Mouse (Mus musculus) gastrocnemius, postnatal 36 days (tissue): ENCODE data around the gene Tmprss3. TPM values are rescaled to one million over a fixed set of nuclear protein-coding genes. Genes with fewer than 3 reads are reported as not detected.

ENCODE experiments used
- DNase-seq, 2 experiments: peaks; one replicate each; pipeline ENCODE4 v3.0.0; 2022
- intact Hi-C: fragments of 180-260 bp; cut with DNase I; formaldehyde crosslinking; loops from one replicate; pipeline ENCODE4 v1.15.1; 2025
- total RNA-seq, 2 experiments: library from RNA; stranded (reverse); gene quantifications; 2 replicates each; pipeline ENCODE4 v1.2.3; 2021

Tmprss3 gene
- total RNA-seq, 2 experiments from 2014 or later, result not detected

DNA sequence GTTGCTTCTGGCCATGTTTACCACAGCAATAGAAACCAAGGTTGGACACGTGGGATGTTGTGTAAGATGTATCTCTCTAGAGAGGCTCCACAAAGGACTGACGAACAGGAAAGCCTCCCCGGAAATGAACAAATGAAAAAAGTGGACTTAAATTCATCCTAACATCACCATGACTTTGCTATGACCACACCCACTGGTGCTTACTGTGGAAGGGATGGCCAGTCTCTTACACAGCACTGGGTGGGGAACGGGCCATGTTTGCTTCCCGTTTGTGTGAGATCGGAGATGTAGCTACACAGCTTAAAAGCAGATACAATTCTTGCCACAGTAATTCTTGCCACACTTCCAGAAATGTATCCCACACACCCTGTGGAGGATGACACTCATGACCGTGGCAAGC, 2.5 kb downstream of the Tmprss3 start:
- intact Hi-C loops, result no loop called here
- DNase-seq, result no peak

DNA sequence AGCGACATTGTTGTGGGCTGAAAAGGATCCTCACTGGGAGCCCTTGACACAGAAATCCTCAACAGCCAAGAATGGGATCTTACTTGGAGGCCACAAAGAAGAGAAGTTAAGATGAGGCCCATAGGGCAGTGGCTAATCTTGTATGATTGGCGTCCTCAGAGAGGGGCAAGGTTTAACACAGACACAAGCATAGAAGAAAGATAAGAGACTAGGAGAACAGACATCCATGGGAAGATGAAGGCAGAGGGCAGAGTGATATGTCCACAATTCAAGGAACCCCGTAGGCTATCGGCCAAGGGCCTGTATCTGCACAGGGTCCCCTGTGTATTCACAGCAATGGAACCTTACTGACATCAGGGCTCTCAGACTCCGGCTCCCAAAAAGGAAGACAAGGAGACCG, 3.6 kb downstream of the Tmprss3 start:
- intact Hi-C loops, result no loop called here
- no peak for DNase-seq

DNA sequence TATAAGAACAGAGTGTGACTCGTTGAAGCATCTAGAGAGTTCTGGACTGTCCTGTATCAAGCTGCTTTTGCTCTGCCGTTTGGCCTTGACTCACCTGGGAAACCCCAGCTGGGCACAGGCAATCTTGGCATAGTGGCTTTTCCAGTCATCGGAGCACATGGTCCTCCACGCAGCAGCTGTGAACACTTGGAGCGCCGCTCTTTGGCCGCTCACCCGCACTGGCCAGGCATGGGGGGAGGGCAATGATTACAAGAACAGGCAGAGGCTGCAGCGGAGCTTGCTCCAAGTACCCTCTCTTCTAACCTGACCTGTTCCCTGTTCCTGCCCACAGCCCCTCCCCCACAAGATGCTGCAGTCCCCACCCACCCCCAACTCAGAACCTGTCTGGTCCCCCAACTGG, 5.4 kb downstream of the Tmprss3 start:
- intact Hi-C loops, result no loop called here
- no peak for DNase-seq

DNA sequence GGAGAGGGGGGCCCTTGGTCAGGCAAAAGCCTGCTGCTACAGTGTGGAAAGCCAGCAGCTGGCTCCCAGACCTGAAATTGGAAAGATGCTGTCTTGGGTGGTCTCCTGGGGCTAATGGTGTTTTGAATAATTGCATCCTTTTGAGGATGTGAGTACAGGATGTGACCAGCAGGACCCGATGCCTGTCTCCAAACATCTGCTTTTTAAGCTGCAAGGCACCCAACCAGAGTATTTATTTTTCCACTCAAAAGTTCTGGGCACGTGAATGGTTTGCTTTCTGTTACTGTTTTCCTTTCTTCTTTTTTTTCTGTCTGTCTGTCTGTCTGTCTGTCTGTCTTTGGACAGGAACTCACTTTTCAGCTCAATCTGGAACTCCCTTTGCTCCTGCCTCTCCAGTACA, 6.1 kb downstream of the Tmprss3 start:
- intact Hi-C loops, result no loop called here
- DNase-seq, result no peak

DNA sequence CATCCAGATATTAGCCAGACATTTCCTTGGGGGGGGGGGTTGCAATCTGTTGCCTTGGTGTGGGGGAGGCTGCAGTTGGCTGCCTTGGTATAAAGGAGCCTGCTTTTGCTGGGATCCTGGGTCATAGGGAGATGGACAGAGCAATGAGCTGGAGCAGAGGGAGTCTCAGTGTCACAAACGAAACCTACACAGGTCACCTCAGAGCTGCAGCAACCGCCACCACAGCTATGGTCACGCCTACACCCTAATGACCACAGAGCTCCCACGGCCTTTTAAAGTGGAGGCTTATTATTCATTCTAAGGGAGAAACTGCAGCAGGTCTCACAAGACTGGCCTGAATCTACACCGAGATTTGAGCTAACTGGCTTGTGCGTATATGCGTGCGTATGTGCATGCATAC, 7.0 kb downstream of the Tmprss3 start:
- intact Hi-C loops, result no loop called here
- no peak for DNase-seq

DNA sequence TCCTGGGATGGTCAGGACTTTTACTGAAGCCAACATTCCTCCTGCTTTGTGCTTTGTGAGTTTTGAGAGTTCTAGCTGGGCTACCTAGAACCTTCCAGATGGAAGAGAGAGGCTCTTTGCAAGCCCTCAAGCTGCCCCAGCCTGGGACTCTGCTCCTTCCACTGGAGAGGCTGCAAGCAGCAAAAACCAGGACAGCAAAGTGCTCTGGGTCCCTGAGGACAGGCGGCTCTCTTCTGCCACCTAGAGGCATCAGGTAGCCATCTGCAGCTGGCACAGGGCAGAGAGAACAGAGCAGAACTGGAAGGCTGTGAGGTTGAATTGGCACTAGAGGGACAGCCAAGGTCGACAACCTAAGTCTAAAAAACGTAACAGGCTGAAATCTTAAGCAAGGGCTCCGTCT, 11.4 kb downstream of the Tmprss3 start:
- DNase-seq, result peak; percentile 38 to 48
- intact Hi-C loops, result loop anchor here (1.0 to 5.0 kb wide), 3 partner anchors 49 to 175 kb away; no protein-coding TSS in a partner anchor

DNA sequence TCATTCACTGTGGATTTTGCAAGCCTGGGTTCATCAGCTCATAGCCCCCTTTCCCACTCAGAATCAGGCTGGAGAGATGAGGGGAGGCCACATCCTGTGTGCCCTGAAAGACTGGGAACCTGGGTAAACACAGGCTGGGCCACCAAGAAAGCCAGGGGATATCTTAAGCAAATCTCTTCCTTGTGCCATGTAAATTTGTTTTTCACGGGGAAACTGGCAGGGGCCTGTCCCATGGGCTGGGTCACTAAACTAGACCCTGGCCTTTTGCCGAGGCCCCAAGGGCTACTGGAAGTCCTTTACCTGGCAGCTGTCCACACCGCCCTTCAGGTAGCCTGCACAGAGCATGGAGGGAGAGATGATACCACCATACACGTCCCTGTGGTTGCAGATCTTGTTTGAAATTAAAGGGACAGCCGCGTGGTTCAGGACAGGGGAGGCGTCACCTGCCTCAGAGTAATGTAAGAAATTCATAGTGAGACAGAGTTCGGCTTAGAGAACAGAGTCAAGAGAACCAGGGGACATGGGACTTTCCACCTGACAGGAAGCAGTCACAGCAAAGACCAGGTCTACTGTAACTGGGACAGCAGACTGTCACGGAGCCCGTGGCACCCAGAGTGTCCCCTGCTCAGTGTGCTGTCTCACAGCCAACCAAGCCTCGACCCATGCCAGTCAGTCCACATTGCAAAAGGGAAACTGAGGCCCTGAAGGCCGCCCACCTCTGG, 14.3 kb downstream of the Tmprss3 start:
- DNase-seq, result no peak
- intact Hi-C loops, result no loop called here

DNA sequence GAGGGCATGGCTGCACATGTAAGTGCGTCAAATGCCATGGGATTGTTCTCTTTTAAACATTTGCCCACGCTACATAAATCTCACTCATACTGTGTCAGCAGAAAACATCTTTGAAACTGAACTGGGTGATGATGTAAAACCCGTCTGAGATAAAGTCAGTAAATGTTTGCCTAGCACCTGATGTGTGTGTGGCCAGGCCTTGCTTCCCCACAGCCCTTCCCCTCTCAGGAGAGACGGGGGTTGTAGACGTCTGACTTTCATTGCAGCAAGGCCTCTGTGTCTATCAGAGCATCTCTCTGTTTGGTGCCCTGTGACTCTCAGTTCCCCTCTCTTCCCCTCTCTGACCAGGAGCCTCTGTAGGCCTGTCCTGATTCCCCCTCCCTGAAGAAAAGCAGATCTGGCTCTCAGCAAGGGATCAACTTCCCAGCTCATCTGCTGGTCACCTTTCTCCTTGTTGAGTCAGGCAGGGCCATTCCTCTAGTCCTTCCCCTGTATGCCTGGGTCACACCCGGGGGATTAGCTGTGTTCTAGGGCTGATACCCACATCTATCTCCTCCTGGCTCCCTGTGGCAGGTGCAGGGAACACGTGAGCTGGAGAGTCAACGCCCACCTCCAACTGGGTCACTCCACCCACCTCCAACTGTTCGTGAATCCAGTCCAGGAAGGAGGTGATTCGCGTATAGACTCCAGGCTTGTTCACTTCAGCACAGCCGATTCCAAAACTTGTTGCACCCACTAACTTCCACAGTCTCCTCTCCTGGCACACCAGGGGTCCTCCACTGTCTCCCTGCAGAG, 15.4 kb downstream of the Tmprss3 start:
- intact Hi-C loops, result no loop called here

DNA sequence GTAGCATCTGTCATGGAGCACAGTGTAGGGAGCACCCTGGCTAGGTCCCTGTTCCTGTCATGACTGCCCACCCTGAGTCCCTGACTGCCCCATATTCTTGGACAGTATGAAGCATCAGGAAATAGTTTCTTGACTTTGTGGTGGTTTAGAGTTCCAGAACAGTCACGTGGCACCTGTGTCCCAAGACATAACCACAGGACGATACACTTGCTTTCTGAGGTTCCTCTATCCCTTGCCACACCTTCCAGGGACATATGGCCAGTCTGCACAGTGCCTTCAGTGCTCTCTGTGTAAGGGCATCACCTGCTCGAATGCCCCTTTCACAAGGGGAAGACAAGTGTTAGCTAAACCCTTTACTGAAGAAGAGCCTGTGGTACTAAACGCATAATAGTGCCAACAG, 17.3 kb downstream of the Tmprss3 start:
- no peak for DNase-seq
- intact Hi-C loops, result no loop called here

More for the DNA sequence above, 15.4 kb downstream of the Tmprss3 start:
- DNase-seq, result no peak

DNA sequence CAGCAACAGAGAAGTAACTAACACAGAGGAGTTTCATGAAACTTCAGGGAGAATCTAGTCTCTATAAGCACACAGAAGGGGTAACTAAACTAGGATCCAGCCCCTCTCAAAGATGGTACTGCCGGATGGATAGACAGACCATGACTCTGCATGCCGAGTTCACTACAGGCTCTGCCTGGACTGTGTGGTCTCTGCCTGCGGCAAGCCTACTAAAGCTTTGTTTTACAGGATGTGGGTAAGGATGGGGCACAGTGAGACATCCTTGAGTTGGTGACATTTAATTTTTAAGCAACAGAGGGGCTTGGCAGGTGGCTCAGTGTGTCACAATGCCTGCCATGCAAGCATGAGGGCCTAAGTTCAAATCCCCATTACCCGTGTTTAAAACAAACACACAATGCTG, 22.5 kb downstream of the Tmprss3 start:
- no peak for DNase-seq
- intact Hi-C loops, result no loop called here

DNA sequence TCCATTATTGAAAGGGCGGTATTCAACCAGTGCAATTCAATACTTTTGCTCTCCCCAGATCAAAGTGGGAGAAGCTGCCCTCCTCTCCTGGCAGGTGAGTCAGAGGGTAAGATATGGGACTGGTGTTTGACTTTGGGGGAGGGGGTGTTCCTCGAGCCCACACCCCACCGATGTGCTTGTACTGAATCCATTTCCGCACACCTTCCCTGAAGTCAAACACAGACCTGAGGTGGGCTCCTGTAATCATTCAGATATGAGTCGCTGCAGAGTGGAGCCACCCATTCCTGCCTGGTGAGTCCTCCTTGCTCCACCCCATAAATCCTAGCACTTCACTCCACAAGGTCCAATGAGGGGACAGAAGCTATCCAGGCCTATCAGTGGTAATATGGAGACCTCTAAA, 29.0 kb downstream of the Tmprss3 start:
- intact Hi-C loops, result no loop called here
- DNase-seq, result no peak

DNA sequence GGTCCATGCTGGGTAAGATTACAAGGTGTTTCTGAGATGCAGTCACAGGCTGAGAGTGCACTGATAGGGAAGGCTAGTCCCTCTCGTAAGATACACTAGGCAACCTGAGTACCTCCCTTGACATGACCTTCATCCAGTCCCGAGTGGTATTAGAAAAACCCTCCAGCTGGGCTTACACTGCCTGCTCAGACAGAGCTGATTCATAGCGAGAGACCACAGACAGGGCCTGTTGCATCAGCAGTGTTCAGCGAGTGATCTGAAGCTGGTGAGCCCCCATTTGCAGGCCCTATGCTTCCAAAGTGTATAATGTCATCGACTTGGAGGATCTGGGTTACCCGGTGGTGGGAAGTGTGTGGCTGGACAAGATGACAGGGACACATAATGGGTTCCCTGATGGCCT, 33.6 kb downstream of the Tmprss3 start, which contains the start of gene Tff1:
TSS of gene Tff1 (minus strand) at position 151 of the 400 bp plus-strand sequence.
- intact Hi-C loops, result no loop called here

DNA sequence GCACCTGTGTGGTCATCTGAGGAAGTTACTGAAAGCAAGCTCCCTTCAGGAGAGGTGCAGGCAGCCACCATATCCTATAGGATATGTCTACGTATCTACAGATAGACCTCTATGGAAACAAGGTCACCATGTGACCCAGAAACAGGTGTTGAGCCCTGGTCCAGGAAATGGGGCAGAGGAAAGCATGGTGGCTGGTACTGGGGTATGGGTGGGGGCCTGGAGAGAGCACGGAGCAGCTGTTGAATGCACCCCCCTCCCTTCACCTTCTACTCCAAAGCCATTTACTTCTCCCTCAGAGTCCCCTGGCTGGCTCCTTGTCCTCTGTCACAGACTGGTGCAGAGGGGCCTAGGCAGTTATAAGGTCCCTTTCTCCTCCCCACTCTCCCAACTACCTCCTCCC, 35.0 kb downstream of the Tmprss3 start:
- intact Hi-C loops, result no loop called here
- DNase-seq, result no peak

More for the DNA sequence above, 33.6 kb downstream of the Tmprss3 start, which contains the start of gene Tff1:
- no peak for DNase-seq

DNA sequence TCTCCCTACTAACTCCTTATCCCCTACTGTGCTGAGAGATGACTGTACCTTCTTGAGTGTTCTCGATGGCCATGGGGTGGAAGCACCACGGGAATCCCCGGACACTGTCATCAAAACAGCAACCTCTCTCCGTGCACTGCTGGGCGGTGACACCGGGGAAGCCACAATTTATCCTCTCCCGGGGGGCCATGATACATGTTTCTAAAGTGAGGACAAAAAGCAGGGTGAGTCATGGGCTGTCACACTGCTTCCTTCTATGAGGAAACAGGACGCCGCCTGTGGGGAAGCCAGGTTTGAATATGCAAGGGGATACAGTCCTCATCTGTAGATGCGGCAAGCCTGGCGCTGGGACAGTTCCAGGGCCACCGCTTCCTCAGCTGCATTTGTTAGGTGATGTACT, 36.2 kb downstream of the Tmprss3 start:
- intact Hi-C loops, result no loop called here
- no peak for DNase-seq

DNA sequence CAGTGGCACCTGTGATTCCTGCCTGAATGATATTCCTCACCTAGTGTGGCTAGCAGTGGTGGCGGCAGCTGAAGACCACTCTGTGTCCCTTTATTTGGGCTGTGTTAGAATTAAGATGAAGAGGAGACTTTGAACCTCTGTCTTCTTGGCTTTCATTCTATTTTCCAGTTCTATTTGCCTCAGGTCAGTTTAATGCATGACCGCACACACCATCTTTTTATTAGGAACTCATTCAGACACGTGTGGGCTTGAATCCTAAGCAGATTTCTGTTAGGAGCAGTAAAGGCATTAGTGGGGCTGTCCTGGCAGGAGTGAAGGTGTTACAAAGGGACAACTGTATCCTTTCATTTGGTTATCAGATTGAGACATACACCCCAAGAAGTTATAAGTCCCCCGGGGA, 38.5 kb downstream of the Tmprss3 start:
- intact Hi-C loops, result no loop called here
- no peak for DNase-seq

DNA sequence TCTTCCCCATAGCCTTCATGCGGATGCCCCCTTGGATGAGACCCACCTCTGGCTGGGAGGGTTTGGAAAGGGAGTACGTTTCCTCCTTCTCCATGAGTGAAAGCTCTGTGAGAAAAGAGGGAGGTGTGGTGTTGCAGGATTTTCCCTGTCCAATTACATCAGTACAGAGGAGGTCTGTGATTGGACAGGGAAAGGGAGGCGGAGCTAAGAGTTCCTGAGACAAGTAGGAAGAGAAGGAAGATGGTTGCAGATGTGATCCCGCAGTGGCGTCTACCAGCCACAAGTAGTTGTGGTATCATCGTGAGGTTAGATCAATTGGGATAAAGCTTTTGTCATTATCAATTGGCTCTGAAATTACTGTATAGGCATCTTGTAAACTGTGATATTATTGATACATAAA, 40.9 kb downstream of the Tmprss3 start:
- no peak for DNase-seq
- intact Hi-C loops, result no loop called here

DNA sequence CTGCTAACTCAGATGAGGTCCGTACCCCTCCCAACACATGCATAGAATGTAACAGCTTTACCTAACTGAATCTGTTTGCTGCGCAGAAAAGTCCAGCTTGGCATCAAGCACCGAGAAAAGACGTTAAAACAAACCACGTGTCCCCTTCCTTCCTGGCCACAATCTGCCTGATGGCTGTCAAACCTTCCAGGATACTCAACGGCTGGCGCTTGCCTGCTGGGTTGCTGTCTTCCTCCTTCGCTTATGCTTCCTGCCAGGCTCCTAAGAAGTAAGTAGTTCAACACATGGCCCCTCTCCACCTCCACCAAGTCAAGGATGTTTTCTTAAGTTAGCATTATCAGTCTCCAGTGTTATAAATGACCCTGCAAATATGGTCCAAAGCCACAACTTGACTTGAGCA, 45.0 kb downstream of the Tmprss3 start:
- intact Hi-C loops, result no loop called here
- DNase-seq, result no peak

DNA sequence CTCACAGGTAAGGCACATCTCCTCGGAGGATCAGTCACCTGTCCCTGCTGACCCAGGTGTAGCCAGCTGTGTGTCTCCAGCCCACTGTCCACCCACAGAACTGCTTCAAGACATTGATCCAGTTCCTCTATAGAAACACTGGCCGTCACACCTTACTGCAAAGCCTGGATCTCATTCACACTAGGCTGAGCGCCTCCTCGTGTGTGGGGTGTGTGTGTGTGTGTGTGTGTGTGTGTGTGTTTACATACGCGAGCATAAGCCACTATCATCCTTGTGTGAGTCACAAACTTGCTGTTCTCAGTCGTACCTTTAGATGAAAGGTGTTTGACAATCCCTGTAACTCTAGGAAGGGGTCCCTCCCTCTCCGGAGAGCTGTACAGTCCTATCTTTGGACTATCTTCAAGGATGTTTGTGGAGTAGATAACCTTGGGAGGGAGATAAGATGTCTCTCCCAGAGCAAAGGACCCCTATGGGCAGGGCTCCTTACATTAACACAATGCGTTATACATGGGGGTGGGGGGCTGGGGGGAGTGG, 45.7 kb downstream of the Tmprss3 start:
- DNase-seq, result no peak

DNA sequence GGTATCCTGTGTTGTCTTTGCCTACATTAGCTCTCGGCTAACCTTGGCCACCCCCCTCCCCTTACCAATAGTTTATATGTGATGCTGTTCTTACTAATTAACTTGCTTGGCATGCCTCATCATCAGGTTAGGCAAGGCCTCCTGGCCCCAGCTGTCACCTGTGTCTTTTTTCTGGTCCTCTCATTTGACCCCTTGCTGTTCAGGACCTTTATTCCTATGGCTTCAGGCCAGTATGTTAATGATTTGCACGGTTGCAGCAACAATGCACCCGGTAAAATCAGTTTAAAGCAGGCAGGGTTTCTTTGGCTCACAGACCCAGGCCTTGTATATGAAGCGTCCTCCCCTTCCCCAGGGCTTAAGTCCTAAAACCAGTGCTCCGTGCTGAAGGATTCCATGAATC, 46.3 kb downstream of the Tmprss3 start:
- intact Hi-C loops, result no loop called here
- no peak for DNase-seq

More for the DNA sequence above, 45.7 kb downstream of the Tmprss3 start:
- intact Hi-C loops, result no loop called here

DNA sequence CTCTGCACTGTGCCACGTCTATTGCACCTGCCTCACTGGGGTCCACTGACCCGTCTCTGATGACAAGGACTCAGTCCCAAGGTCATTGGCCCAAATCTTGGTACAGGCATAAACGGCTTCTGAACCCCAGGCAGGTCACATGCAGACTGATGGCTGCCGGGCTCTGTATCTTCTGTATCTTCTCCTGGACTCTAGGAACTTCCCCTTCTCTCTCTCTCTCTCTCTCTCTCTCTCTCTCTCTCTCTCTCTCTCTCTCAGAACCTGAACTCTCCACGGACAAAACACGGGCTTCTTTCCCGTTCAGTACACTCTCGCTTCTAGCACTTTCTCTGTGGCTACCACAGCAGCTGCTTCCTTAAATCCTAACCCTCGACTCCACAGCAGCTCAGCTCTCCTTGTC, 52.8 kb downstream of the Tmprss3 start:
- intact Hi-C loops, result no loop called here
- DNase-seq, result no peak
